Mouse (Mus musculus) telencephalon, adult 2 months (tissue): ENCODE results near the gene Mtfr2.

Experiments used
- DNase-seq: peaks from one replicate; pipeline ENCODE4 v3.0.0-alpha.2; 2011; ENCODE audit warnings: low read depth, low spot score

Mtfr2 gene

GRCm38 (mm10) chr10:20347285-20348214, at the start of gene Mtfr2:
Gene Mtfr2 (plus strand): TSS chr10:20347770.
- peak; percentile 77 for DNase-seq

- DNase-seq: no peak
These were observed 49.2 kb upstream of the Mtfr2 start for GRCm38 (mm10) chr10:20298152-20298920.

GRCm38 (mm10) chr10:20299114-20299513, 48.5 kb upstream of the Mtfr2 start:
- no peak for DNase-seq

GRCm38 (mm10) chr10:20310969-20311769, 36.4 kb upstream of the Mtfr2 start:
- DNase-seq: no peak

GRCm38 (mm10) chr10:20311918-20312735, 35.4 kb upstream of the Mtfr2 start, which contains the start of gene Bclaf1:
Gene Bclaf1 (plus strand): TSS chr10:20312469.
- DNase-seq: peak; percentile 99

GRCm38 (mm10) chr10:20312736-20313301, 34.8 kb upstream of the Mtfr2 start:
- peak; percentile 55 for DNase-seq

- no peak for DNase-seq
These were observed 34.1 kb upstream of the Mtfr2 start for GRCm38 (mm10) chr10:20313447-20313846.

- no peak for DNase-seq
These were observed 33.6 kb upstream of the Mtfr2 start for GRCm38 (mm10) chr10:20313941-20314340.

- no peak for DNase-seq
These were observed 32.8 kb upstream of the Mtfr2 start for GRCm38 (mm10) chr10:20314797-20315196.

GRCm38 (mm10) chr10:20317466-20317865, 30.1 kb upstream of the Mtfr2 start:
- no peak for DNase-seq

- DNase-seq: no peak
These were observed 21.3 kb upstream of the Mtfr2 start for GRCm38 (mm10) chr10:20326226-20326625.

- no peak for DNase-seq
These were observed 16.3 kb upstream of the Mtfr2 start for GRCm38 (mm10) chr10:20331262-20331661.

GRCm38 (mm10) chr10:20337872-20338271, 9.7 kb upstream of the Mtfr2 start:
- no peak for DNase-seq

- DNase-seq: no peak
These were observed 1.8 kb upstream of the Mtfr2 start for GRCm38 (mm10) chr10:20345736-20346135.

GRCm38 (mm10) chr10:20348894-20349293, 1.3 kb downstream of the Mtfr2 start:
- no peak for DNase-seq

GRCm38 (mm10) chr10:20361542-20362449, 14.2 kb downstream of the Mtfr2 start:
- peak; percentile 40 for DNase-seq

- DNase-seq: no peak
These were observed 15.0 kb downstream of the Mtfr2 start for GRCm38 (mm10) chr10:20362450-20363118.

- DNase-seq: no peak
These were observed 24.5 kb downstream of the Mtfr2 start for GRCm38 (mm10) chr10:20372046-20372445.

GRCm38 (mm10) chr10:20377621-20378020, 30.1 kb downstream of the Mtfr2 start:
- no peak for DNase-seq
